Mouse (Mus musculus) granulocyte monocyte progenitor cell, adult 5-6 weeks (primary cell): Measurements from ENCODE around the gene Cfap97. TPM values are rescaled to one million over a fixed set of nuclear protein-coding genes. Genes with fewer than 3 reads are reported as not detected.

Source experiments
- ATAC-seq: replicated peaks from 2 replicates; pipeline ENCODE4 v1.8.0; 2016; ENCODE audit warnings: mild to moderate bottlenecking, moderate TSS enrichment, inconsistent platforms; ENCODE audit not compliant: poor library complexity, severe bottlenecking
- total RNA-seq, 2 experiments: library from RNA; stranded (forward) in 1 of 2; stranded (reverse) in 1 of 2; fragments of 200-712, 200-1000 nt in 1 of 2; fragments of >200 nt in 1 of 2; fragmentation: Nextera tagmentation in 1 of 2; gene quantifications; 2 replicates each; pipeline ENCODE4 v1.2.3; 2014 to 2017

Cfap97 gene
- total RNA-seq, 2 experiments from 2014 or later: 24.9 to 29.9 TPM

GRCm38 (mm10) chr8:46152064-46153031 lies 777 bp downstream of the Cfap97 start, which contains the start of gene Snx25:
TSS of gene Snx25 (minus strand) at chr8:46152159.
- ATAC-seq: peak; percentile 86

DNA sequence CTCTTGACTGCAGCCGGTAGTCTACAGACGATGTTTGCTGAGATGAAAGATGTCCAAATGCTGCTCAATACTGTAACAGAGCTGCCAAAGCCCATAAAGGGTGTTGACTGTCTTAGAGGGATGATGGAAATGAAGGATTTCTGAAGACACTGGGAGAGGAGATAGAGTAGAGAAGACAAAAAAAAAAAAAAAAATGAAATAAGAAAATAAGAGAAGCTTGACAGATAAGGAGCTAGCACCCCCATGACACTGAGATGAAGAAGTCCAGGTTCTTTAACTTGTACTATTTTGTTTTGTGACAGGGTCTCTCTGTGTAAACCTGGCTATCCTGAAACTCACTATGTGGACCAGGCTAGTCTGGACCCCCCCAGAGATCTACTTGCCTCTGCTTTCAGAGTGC lies 1.5 kb downstream of the Cfap97 start:
- ATAC-seq: no peak

- ATAC-seq: peak; percentile 99
Observed at GRCm38 (mm10) chr8:46162953-46163869, 11.6 kb downstream of the Cfap97 start.

- ATAC-seq: no peak
Observed at GRCm38 (mm10) chr8:46163870-46164190, 12.3 kb downstream of the Cfap97 start.

DNA sequence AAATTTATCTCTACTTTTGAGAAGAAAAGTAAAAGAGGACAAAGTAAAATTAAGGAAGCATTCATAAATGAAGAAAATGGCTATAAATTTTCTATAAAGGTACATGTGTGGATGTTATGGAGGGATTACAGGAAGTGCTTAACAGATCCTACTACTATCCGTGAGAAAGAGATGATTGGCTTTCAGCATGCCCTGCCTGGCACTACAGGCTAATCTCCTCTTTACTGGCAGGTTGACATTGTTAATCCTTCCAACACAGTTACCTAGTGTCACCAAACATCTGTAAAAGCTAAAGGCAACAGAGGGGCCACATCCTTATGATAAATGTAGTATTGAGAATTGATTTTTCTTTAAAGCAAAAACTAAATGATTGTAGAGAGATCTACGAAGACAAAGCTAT lies 22.1 kb downstream of the Cfap97 start:
- no peak for ATAC-seq

GRCm38 (mm10) chr8:46180136-46180535 lies 28.6 kb downstream of the Cfap97 start:
- ATAC-seq: no peak

DNA sequence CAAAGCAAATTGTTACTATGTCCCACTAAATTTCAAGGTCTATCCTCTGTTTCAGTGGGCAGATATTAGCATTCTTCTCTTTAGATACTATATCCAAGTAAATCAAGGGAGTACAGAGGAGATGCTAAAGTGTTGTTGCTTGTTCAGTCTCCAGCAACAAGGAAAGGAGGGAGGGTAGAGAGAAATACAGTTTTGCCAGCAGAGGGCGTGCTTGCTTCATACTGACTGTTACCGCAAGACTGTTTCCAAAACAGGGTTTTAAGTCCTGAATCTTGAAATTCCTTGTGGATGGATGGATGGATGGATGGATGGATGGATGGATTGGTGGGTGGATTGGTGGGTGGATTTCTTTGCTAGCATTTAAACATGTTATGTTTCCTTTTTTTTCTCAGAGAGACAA lies 33.8 kb downstream of the Cfap97 start:
- ATAC-seq: peak; percentile 55

DNA sequence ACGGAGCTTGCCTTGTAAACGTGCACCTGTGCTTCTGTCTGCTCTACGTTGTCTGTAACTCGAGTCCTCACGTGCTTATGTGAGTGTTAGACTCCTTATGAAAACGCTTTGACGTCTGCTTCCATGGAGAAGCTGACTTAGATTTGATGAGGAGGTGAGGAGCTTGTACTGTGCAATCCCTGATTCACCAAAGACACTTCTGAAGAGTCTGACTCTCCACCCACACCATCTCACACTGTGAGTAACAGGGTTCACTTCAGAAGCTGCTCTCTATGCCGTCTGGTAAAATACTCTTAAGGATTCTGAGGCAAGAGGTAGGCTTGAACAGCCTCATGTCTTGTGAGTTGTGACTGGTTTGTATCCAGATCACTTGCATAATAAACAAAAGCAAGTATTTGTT lies 41.5 kb downstream of the Cfap97 start:
- no peak for ATAC-seq

DNA sequence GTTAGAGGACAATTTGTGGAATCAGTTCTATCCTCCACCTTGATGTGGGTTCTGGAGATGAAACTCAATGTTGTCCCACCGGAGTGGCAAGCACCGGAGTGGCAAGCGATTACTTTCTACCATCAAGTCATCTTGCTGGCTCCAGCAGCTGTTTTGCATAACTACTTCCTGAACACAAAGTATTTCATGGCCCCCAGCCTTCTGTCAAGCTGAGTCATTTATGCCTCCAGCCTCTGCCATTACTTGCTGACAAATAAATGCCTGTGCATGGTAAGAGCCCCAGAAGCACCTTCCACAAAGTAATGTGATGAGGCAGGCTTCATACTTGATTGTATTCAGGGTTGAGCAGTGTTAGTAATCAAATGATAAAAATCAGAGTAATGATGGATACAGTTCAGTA lies 45.3 kb downstream of the Cfap97 start:
- ATAC-seq: no peak

- ATAC-seq: no peak
Observed at GRCm38 (mm10) chr8:46197673-46198072, 46.1 kb downstream of the Cfap97 start.

DNA sequence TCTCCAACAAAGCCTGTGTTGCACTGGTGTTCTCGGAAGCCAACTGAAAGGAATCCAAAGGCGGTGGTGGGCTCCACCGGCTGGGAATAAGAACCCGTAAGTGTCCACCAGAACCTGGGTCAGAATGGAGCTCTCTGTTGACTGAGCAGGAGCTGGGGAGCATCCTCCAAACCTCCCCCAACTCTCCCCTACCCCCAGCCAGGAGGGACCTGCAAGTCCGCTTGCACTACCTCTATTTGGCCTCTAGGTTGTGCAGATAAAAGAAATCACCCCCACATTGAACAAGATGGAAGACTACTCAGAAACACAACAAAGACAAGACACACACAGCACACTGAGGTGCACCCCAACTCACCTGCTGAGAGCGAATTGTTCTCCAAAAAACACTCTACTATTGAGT lies 50.8 kb downstream of the Cfap97 start:
- peak; percentile 57 for ATAC-seq

- ATAC-seq: no peak
Observed at GRCm38 (mm10) chr8:46204301-46204700, 52.7 kb downstream of the Cfap97 start.

DNA sequence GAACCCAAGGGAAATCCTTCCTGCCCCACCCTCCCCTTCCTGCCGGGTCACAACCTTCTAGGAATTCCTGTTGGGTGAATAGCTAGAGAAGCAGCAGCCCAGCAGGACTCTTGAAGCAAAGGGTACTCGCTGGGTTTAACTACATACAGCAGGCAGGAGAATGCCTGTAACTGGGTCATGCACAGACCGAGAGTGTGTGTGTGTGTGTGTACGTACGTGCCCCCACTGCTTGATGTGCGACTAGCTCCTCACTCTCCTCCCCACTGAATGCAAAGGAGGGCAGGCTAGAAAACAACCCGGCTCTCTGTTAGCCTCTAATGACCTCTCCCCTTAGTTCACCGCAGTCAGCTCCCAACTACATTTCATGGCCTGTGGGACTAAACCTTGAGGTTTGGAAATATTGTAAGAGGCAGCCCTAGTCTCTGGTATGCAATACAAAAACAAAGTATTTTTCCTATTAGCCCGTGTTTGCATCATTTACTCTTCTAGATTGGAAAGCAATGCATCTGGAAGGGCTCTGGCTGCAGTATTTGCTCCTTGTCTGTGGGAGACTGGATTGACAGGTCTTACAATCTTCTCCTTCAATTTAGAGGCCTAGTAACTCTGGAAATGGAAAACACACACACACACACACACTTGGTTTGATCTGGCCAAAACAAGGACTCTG lies 53.5 kb downstream of the Cfap97 start:
- no peak for ATAC-seq

DNA sequence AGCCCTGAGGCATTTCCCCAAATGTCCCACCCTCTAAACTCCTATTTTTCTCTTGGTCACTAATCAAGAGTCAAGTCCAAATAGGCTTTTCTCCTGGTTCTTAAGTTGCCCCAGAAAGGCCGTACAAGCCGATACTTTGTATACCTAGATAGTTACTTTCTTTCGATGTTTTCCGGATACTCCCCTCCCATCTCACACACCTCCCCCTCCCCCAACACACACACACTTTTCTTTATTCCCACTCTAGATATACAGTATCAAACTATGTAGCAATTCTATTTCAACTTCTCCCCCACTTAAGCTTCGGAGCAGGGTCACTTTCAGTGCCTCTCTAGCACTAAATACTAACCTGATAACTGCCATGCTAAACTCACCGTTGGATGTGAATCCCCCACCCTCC lies 54.5 kb downstream of the Cfap97 start:
- no peak for ATAC-seq

DNA sequence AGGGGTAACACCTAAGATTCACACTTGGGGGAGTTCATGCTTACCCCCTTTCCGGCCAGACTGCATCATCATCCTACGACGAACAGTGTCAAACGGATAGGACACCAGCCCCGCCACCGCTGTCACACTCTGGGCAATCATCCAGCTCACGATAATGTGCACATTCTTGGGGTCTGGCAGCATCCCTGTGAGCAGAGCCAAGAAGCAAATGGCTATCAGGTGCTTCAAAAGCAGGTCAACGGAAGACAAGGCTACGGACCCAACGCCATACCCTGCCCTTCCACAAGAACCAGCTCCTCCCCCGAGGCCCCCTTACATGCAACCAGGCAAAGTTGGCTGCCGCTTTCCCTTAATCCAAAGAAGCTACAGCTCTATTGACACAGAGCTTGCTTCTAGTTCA lies 56.8 kb downstream of the Cfap97 start:
- no peak for ATAC-seq

DNA sequence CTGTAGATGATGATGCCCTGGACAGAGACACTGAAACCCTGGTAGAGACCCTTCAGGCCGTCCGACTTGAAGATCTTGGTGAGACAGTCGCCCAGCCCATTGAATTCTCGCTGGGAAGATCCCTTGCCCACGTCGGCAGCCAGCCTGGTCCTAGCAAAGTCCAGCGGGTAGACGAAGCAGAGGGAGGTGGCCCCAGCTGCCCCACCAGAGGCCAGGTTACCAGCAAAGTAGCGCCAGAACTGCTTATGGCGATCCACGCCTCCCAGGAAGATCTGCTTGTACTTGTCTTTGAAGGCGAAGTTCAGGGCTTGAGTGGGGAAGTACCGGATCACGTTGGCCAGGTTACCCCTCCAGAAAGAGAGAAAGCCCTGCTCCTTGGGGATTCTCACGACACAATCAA lies 57.5 kb downstream of the Cfap97 start:
- ATAC-seq: no peak

DNA sequence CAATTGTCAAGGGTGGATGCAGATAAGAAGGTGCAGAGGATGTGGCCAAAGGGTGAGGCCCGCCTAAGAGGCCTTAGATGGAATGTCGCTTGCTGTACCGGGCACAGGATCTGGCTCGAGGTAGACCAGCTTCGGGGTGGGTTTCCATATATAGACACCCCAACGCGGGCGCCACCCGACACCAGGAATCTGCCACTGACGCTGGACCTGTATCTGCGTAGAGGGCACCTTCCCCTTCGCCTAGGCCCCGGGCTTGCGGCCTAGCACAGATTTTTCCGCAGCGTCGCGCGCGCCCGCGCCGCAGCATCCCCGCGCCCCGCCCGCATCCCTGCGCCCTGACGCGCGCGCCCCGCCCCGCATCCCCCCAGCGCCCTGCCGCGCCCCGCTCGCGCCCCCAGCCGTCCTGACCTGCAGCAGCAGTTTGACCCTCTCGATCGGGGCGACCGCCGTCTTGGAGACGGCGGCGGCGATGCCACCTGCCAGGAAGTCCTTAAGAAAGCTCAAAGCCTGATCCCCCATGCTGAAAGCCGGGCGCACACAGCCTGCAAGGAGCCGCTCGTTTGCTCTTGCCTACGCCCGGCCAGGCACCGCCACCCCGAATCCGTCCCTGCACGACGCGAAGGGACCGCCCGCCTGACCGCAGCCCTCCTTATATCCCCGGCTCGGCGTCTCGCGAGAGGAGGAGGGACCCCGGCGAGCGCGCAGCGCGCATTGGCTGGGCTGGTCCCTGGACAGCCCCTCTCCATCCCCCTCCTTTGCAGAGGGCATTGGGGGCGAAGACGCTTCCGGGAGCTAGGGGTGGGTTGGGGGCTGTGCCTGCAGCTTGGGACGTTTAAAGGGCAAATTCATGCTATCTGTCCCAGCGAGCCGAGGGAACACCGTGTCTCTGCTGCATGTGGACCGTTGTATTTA lies 59.1 kb downstream of the Cfap97 start, which contains the start of gene Slc25a4:
Slc25a4 (minus strand) TSS at position 881 of the 912 bp plus-strand sequence.
- peak; percentile 98 for ATAC-seq

DNA sequence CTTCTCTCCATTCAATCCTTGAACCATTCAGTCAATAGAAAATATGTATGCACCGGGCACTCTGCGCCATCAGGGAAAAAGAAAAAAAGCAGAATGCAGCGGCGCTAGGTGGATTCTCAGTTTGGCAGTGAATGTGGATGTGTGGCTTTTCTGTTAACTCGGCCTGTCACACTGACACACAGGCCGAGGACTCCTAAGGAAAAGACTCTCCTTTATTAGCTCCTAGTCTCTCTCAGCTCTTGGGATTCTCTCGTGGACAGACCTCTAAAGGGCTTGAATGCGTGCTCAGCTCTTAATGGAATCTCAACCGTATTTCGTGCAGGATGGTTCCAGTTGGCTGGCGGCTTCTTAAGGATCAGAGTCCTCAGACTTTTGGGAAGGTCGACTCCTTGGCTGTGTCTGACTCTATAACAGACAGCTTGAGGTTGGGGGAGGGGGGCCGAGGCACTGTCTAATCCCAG lies 60.1 kb downstream of the Cfap97 start:
- ATAC-seq: no peak

DNA sequence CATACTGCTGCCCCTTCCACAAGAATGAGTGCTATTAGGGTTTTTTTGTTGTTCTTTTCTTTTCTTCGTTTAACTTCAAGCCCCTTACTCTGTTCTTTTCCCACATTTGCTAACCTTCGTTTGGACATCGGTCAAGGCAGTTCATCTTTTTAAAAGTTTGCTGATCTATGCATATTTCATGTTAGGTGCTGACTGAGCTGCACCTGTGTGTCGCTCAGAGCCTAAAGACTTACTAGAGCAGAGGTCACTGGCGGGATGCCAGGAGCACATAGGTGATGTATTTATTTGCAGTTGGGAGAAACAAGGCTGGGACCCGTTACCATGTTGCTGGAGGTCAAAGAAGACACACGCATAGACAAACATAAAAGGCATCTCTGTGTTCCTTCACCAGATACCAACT lies 60.6 kb downstream of the Cfap97 start:
- no peak for ATAC-seq
